Mouse (Mus musculus) C2C12 (cell line): ENCODE data around the gene Cox6a2. TPM values are rescaled to one million over a fixed set of nuclear protein-coding genes. Genes with fewer than 3 reads are reported as not detected.

ENCODE experiments used
- H3K27me3 ChIP-seq: one replicate; pipeline ENCODE4 v1.6.1; 2011; ENCODE audit not compliant: control insufficient read depth, insufficient read depth, insufficient read length
- H3K36me3 ChIP-seq: one replicate; pipeline ENCODE4 v1.6.1; 2011; ENCODE audit not compliant: control insufficient read depth, insufficient read depth
- H3K4me3 ChIP-seq: one replicate; pipeline ENCODE4 v1.5.1; 2011; ENCODE audit warnings: mild to moderate bottlenecking, control low read depth; ENCODE audit not compliant: poor library complexity, insufficient read depth, severe bottlenecking
- H3K79me2 ChIP-seq: one replicate; pipeline ENCODE4 v1.6.1; 2011; ENCODE audit not compliant: control insufficient read depth, insufficient read depth
- H3K79me3 ChIP-seq: one replicate; pipeline ENCODE4 v1.6.1; 2011; ENCODE audit warnings: low read depth, control low read depth
- H3ac ChIP-seq: one replicate; pipeline ENCODE3; 2011; ENCODE audit warnings: low read depth; ENCODE audit not compliant: control insufficient read depth, insufficient read length
- CEBPB ChIP-seq: IDR thresholded peaks from one replicate; pipeline ENCODE4 v1.6.1; 2011; ENCODE audit warnings: low read depth, mild to moderate bottlenecking, control low read depth, moderate library complexity
- CTCF ChIP-seq: IDR thresholded peaks from one replicate; pipeline ENCODE4 v1.5.1; 2011; ENCODE audit not compliant: control insufficient read depth, insufficient read depth, insufficient read length
- FOSL1 ChIP-seq: IDR thresholded peaks from one replicate; pipeline ENCODE4 v1.8.0; 2011; ENCODE audit warnings: mild to moderate bottlenecking, low read length; ENCODE audit not compliant: poor library complexity, insufficient read depth, severe bottlenecking
- MAX ChIP-seq: IDR thresholded peaks from one replicate; pipeline ENCODE4 v1.6.1; 2011; ENCODE audit warnings: mild to moderate bottlenecking, control low read depth
- MYOD1 ChIP-seq: IDR thresholded peaks from one replicate; pipeline ENCODE4 v1.6.1; 2011; ENCODE audit warnings: low read depth; ENCODE audit not compliant: control insufficient read depth, insufficient read length
- MYOG ChIP-seq: IDR thresholded peaks from one replicate; pipeline ENCODE4 v1.6.1; 2011; ENCODE audit not compliant: control insufficient read depth, insufficient read length; ENCODE audit errors: extremely low read depth
- USF1 ChIP-seq: IDR thresholded peaks from one replicate; pipeline ENCODE4 v1.6.1; 2011; ENCODE audit warnings: low read depth, mild to moderate bottlenecking, control low read depth, moderate library complexity
- polyA plus RNA-seq: library from polyadenylated mRNA; unstranded; fragments of >200 nt; fragmentation: generic; extraction: Trizol; gene quantifications from one replicate; pipeline ENCODE4 v1.2.1, GENCODE M21; 2012; ENCODE audit warnings: missing spikeins

Gene Cox6a2
- polyA plus RNA-seq, 1 experiment: 1.9 TPM

- H3K79me3 ChIP-seq: no peaks in the 10 kb centered on the region
- peaks cover 27% of the 10 kb centered on the region for H3K27me3 ChIP-seq
- no peaks in the 10 kb centered on the region for H3K36me3 ChIP-seq
- H3K4me3 ChIP-seq: no peak overlapping the region
- no peak overlapping the region for H3ac ChIP-seq
- no peak for TF ChIP-seq CTCF
- no peak for TF ChIP-seq MYOG
- no peak for TF ChIP-seq FOSL1
- TF ChIP-seq MAX: no peak
- no peak for TF ChIP-seq CEBPB
- TF ChIP-seq USF1: no peak
- TF ChIP-seq MYOD1: no peak
- no peaks in the 10 kb centered on the region for H3K79me2 ChIP-seq
Observed at GRCm38 (mm10) chr7:128219952-128220351, 13.8 kb upstream of the Cox6a2 start.

- Histone ChIP-seq H3K4me3 (no peak overlapping the region), H3ac (no peak overlapping the region), H3K79me3 (no peaks in the 10 kb centered on the region), H3K79me2 (no peaks in the 10 kb centered on the region), H3K36me3 (no peaks in the 10 kb centered on the region), H3K27me3 (peaks cover 17% of the 10 kb centered on the region)
- TF ChIP-seq MYOG (no peak), USF1 (no peak), MAX (no peak), CEBPB (no peak), CTCF (no peak), MYOD1 (no peak), FOSL1 (no peak)
Observed at GRCm38 (mm10) chr7:128209826-128210225, 3.6 kb upstream of the Cox6a2 start.

GRCm38 (mm10) chr7:128208187-128208586 is 2.0 kb upstream of the Cox6a2 start:
- no peak overlapping the region for H3K4me3 ChIP-seq
- no peaks in the 10 kb centered on the region for H3K36me3 ChIP-seq
- H3K79me2 ChIP-seq: no peaks in the 10 kb centered on the region
- TF ChIP-seq CTCF (peak; percentile 24), USF1 (no peak)
- peaks cover 19% of the 10 kb centered on the region for H3K27me3 ChIP-seq
- no peak overlapping the region for H3ac ChIP-seq
- no peaks in the 10 kb centered on the region for H3K79me3 ChIP-seq

GRCm38 (mm10) chr7:128205695-128206094 is 492 bp downstream of the Cox6a2 start:
- TF ChIP-seq CEBPB (no peak), MYOG (no peak), FOSL1 (no peak), MYOD1 (no peak)
- H3K79me2 ChIP-seq: no peaks in the 10 kb centered on the region
- no peak overlapping the region for H3K4me3 ChIP-seq
- peaks cover 37% of the 10 kb centered on the region for H3K27me3 ChIP-seq
- H3K36me3 ChIP-seq: no peaks in the 10 kb centered on the region
- H3ac ChIP-seq: no peak overlapping the region
- no peaks in the 10 kb centered on the region for H3K79me3 ChIP-seq

GRCm38 (mm10) chr7:128204179-128204578 is 2.0 kb downstream of the Cox6a2 start:
- Histone ChIP-seq H3K4me3 (no peak overlapping the region), H3K79me2 (no peaks in the 10 kb centered on the region), H3K36me3 (no peaks in the 10 kb centered on the region), H3ac (no peak overlapping the region), H3K79me3 (no peaks in the 10 kb centered on the region), H3K27me3 (peaks cover 42% of the 10 kb centered on the region)
- TF ChIP-seq MYOG: no peak
- no peak for TF ChIP-seq USF1
- TF ChIP-seq CTCF: no peak
- no peak for TF ChIP-seq CEBPB
- TF ChIP-seq MYOD1: no peak
- TF ChIP-seq FOSL1: no peak
- no peak for TF ChIP-seq MAX

GRCm38 (mm10) chr7:128203071-128203470 is 3.1 kb downstream of the Cox6a2 start:
- peaks cover 47% of the 10 kb centered on the region for H3K27me3 ChIP-seq
- H3K79me2 ChIP-seq: no peaks in the 10 kb centered on the region
- TF ChIP-seq USF1 (no peak), MYOG (no peak), CTCF (no peak), FOSL1 (no peak), MAX (no peak), MYOD1 (no peak), CEBPB (no peak)
- no peak overlapping the region for H3ac ChIP-seq
- H3K36me3 ChIP-seq: no peaks in the 10 kb centered on the region
- H3K79me3 ChIP-seq: no peaks in the 10 kb centered on the region
- H3K4me3 ChIP-seq: no peak overlapping the region
